In the genomic region with DNA sequence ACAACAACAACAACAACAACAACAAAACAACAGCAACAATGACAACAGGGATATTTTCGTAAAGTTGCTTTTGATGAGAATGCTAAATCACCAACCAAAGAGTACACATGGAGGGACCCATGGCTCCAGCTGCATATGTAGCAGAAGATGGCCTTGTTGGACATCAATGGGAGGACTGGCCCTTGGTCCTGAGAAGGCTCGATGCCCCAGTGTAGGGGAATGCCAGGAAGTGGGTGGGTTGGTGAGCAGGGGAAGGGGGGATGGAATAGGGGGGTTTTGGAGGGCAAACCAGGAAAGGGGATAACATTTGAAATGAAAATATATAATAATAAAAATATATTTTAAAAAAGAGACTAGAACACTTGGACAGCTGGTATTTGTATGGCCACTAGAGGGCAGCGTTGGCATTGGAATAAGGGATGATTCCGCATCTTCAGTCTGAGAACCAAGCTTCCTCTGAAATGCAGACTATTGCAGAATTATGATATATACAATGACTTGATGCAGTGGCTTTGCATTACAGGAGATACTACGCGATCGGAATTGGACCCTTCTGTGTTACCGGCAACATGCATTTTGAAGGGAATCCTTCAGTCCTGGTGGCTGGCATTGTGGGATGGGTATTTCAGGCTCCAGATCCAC, we compare ENCODE assay signal across 8 mouse cellular contexts.
DNase-seq lines count a peak whose midpoint lies in the region; ATAC-seq and TF ChIP-seq lines count a peak whose summit lies in the region.

No protein-coding gene starts in this region.

- ATAC-seq in lung, embryonic 14.5 days (ENCODE audit: insufficient read depth), result peak; percentile 35; the same call in 1 of the 2 replicates

- H3K4me3 ChIP-seq in CH12.LX (replicated peaks in 1 of 3; ENCODE audit: low read depth in 2 of 3, low read length in 2 of 3, poor library complexity in 1 of 3), result no peak overlapping the region
- no peak overlapping the region for H3K4me3 ChIP-seq in lung, embryonic 14.5 days (ENCODE audit: low read depth, low read length)

- TF ChIP-seq CTCF in CH12.LX (conservative IDR thresholded peaks at IDR 0.05 in 1 of 2, IDR thresholded peaks at IDR 0.05 in 1 of 2; ENCODE audit: low read depth in 2 of 2, low read length in 2 of 2), result peak; percentile 56 to 60; a peak in 3 of 4 replicates
- peak; percentile 76 for TF ChIP-seq CTCF in lung, embryonic 14.5 days (IDR thresholded peaks at IDR 0.05; ENCODE audit: low read depth)

- in situ Hi-C loops in CH12.LX (cut with MboI; ENCODE audit: low pct_ligation_motif_present, low pct_unique_long_range_greater_than_20kb, low sequenced_read_pairs), result loop anchor here (25.0 kb wide), 1 partner anchor 1769 kb away; no protein-coding TSS in a partner anchor

- dilution Hi-C loops in CH12.LX (cut with MboI; ENCODE audit: extremely low pct_ligation_motif_present, extremely low pct_unique_long_range_greater_than_20kb, low sequenced_read_pairs), result no loop called here

- no peaks in the 10 kb centered on the region for H3K79me2 ChIP-seq in CH12.LX (replicated peaks; ENCODE audit: control insufficient read depth, extremely low read depth, insufficient read depth, poor library complexity, severe bottlenecking)

- no peaks in the 10 kb centered on the region for H3K4me1 ChIP-seq in CH12.LX (ENCODE audit: control insufficient read depth in 1 of 2, insufficient read depth in 2 of 2)
- H3K4me1 ChIP-seq in lung, embryonic 14.5 days (ENCODE audit: insufficient read depth), result no peaks in the 10 kb centered on the region

- H3K4me2 ChIP-seq in CH12.LX (ENCODE audit: insufficient read depth, low read depth, poor library complexity, severe bottlenecking), result no peak overlapping the region
- H3K4me2 ChIP-seq in lung, embryonic 14.5 days, result no peak overlapping the region

- WGBS in lung, embryonic 14.5 days, result 31% methylated on average over 8 of the region's 8 CpGs

- no peaks in the 10 kb centered on the region for H3K36me3 ChIP-seq in CH12.LX (replicated peaks in 1 of 2; ENCODE audit: control insufficient read depth in 1 of 2, insufficient read depth in 1 of 2, low read length in 1 of 2)
- no peaks in the 10 kb centered on the region for H3K36me3 ChIP-seq in lung, embryonic 14.5 days (ENCODE audit: insufficient read depth)

- TF ChIP-seq POLR2A in CH12.LX (IDR thresholded peaks at IDR 0.05; ENCODE audit: low read depth, low read length), result no peak

- TF ChIP-seq RAD21 in CH12.LX (IDR thresholded peaks at IDR 0.05; ENCODE audit: low read depth, low read length), result peak; percentile 66

- DNase-seq in CH12.LX (ENCODE audit: extremely low read depth) (peak; percentile 55), ZHBTc4 (ENCODE audit: low read depth, low spot score) (peak; percentile 30)
- DNase-seq in cerebellum, postnatal 4 days (ENCODE audit: low spot score in 2 of 2), result peak; percentile 43 to 79
- peak; percentile 69 for DNase-seq in gastrocnemius, postnatal 10 days
- DNase-seq in layer of hippocampus, adult 18-20 months (ENCODE audit: low spot score in 2 of 2), result peak; percentile 48 to 84
- peak; percentile 94 for DNase-seq in lung, embryonic 14.5 days
- peak; percentile 73 for DNase-seq in retina, postnatal 1 day
- DNase-seq in urinary bladder, postnatal 36 days (ENCODE audit: low spot score in 2 of 2), result peak; percentile 33 to 55

- H3K27ac ChIP-seq in CH12.LX (ENCODE audit: insufficient read depth, low read depth), result no peak overlapping the region
- no peak overlapping the region for H3K27ac ChIP-seq in lung, embryonic 14.5 days (ENCODE audit: low read depth)

- TF ChIP-seq EP300 in CH12.LX (IDR thresholded peaks at IDR 0.05; ENCODE audit: low read length), result no peak

- peaks cover 2% of the 10 kb centered on the region for H3K27me3 ChIP-seq in CH12.LX (replicated peaks)
- no peaks in the 10 kb centered on the region for H3K27me3 ChIP-seq in lung, embryonic 14.5 days (ENCODE audit: insufficient read depth, low read length)

- H3K9ac ChIP-seq in CH12.LX (ENCODE audit: insufficient read depth, low read depth), result no peak overlapping the region
- no peak overlapping the region for H3K9ac ChIP-seq in lung, embryonic 14.5 days

- H3K9me3 ChIP-seq in CH12.LX (replicated peaks; ENCODE audit: low read length), result no peaks in the 10 kb centered on the region
- no peaks in the 10 kb centered on the region for H3K9me3 ChIP-seq in lung, embryonic 14.5 days (ENCODE audit: low read depth, low read length)

TF ChIP-seq in CH12.LX, 34 proteins besides CTCF, POLR2A, EP300 and RAD21:
- TF ChIP-seq SMC3 (IDR thresholded peaks at IDR 0.05; ENCODE audit: low read depth, low read length) (peak; percentile 31), IRF4 (IDR thresholded peaks at IDR 0.05; ENCODE audit: low read depth, low read length) (no peak), USF2 (conservative IDR thresholded peaks at IDR 0.05; ENCODE audit: low read depth, low read length) (no peak)

Comparison
In these comparisons a context has a peak if more than half of its experiments do, and no peak if none do; other contexts are left out.
1. DNase-seq: peak in every context shown above with its lines; median percentile 94 in lung, embryonic 14.5 days; 73 in retina, postnatal 1 day; 69 in gastrocnemius, postnatal 10 days; 66 in layer of hippocampus, adult 18-20 months; 61 in cerebellum, postnatal 4 days; 55 in CH12.LX; 44 in urinary bladder, postnatal 36 days; 30 in ZHBTc4.